8 mouse cellular contexts compared by ENCODE assay signal in the genomic region with DNA sequence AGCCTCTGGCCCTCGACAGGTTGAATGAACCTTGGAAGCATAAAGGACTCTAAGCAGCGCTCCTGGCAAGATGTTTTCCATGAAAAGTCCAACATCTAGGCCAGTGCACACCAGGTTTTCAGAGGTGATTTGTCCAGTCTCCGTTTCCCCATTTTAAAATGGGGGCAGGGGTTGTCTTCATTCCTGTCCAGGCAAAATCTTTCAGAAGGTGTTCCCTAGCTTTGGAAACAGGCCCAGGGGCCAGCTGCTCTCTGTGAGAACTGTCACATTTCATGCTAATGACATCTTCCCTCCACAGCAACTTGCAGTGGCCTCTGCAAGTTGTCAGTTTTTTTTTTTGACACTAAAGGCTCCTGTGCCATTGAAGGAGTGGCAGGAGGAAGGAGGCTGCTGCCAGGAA.
A peak's percentile ranks its signal among the peaks of the same experiment; 100 is the strongest.
DNase-seq lines count a peak whose midpoint lies in the region; ATAC-seq and TF ChIP-seq lines count a peak whose summit lies in the region.

No protein-coding gene starts in this region.

- no peak for TF ChIP-seq POLR2A in cortical plate, adult 2 months (IDR thresholded peaks at IDR 0.05; ENCODE audit: extremely low read depth, insufficient read depth, low read length)

- H3K27ac ChIP-seq in heart, embryonic 15.5 days, result peak overlapping the region; percentile 90
- H3K27ac ChIP-seq in heart, embryonic 11.5 days (ENCODE audit: low read depth, low read length), result no peak overlapping the region
- H3K27ac ChIP-seq in cortical plate, adult 2 months (ENCODE audit: insufficient read depth, low read length), result no peak overlapping the region
- H3K27ac ChIP-seq in hindbrain, postnatal 0 days, result peak overlapping the region; percentile 70; the same call in 1 of the 2 replicates

- no peak overlapping the region for H3K4me3 ChIP-seq in heart, embryonic 15.5 days
- no peak overlapping the region for H3K4me3 ChIP-seq in heart, embryonic 11.5 days (ENCODE audit: low read depth, low read length)
- peak overlapping the region; percentile 95 for H3K4me3 ChIP-seq in cortical plate, adult 2 months (ENCODE audit: insufficient read depth, low read length)
- H3K4me3 ChIP-seq in hindbrain, postnatal 0 days (ENCODE audit: low read length), result peak overlapping the region; percentile 41; the same call in 1 of the 2 replicates

- H3K4me2 ChIP-seq in heart, embryonic 15.5 days, result peak overlapping the region; percentile 29; the same call in 1 of the 2 replicates
- H3K4me2 ChIP-seq in heart, embryonic 11.5 days, result no peak overlapping the region
- H3K4me2 ChIP-seq in hindbrain, postnatal 0 days (ENCODE audit: low read depth, low read length), result peak overlapping the region; percentile 60

- ATAC-seq in heart, embryonic 15.5 days (replicated peaks; ENCODE audit: insufficient number of reproducible peaks, insufficient read depth, low FRiP score, low read depth), result no peak
- ATAC-seq in heart, embryonic 11.5 days (replicated peaks; ENCODE audit: insufficient number of reproducible peaks, low FRiP score, low TSS enrichment), result no peak
- ATAC-seq in hindbrain, postnatal 0 days, result no peak

- H3K9me3 ChIP-seq in heart, embryonic 15.5 days (replicated peaks), result no peaks in the 10 kb centered on the region
- H3K9me3 ChIP-seq in heart, embryonic 11.5 days (replicated peaks; ENCODE audit: control insufficient read depth, low read length), result no peaks in the 10 kb centered on the region
- no peaks in the 10 kb centered on the region for H3K9me3 ChIP-seq in hindbrain, postnatal 0 days (ENCODE audit: low read length)

- peak overlapping the region; percentile 15; the same call in 1 of the 2 replicates for H3K9ac ChIP-seq in heart, embryonic 15.5 days
- H3K9ac ChIP-seq in heart, embryonic 11.5 days (ENCODE audit: low read depth, low read length), result no peak overlapping the region
- H3K9ac ChIP-seq in hindbrain, postnatal 0 days (replicated peaks; ENCODE audit: low read length), result peak overlapping the region; percentile 54

- peak; percentile 62 for DNase-seq in brain, adult 2 months (ENCODE audit: low read depth, low spot score)
- peak; percentile 54 for DNase-seq in hindbrain, postnatal 0 days (ENCODE audit: low spot score)
- no peak for DNase-seq in urinary bladder, adult 18-20 months (ENCODE audit: low spot score in 2 of 2)
- DNase-seq in thymus, postnatal 25 days, result no peak
- DNase-seq in adrenal gland, postnatal 14 days, result no peak

- no peaks in the 10 kb centered on the region for H3K27me3 ChIP-seq in heart, embryonic 15.5 days
- peaks cover 6% of the 10 kb centered on the region for H3K27me3 ChIP-seq in heart, embryonic 11.5 days (ENCODE audit: control insufficient read depth, insufficient read depth, low read length)
- no peaks in the 10 kb centered on the region for H3K27me3 ChIP-seq in hindbrain, postnatal 0 days (ENCODE audit: insufficient read depth, low read length)

- peaks cover 60% of the 10 kb centered on the region for H3K4me1 ChIP-seq in heart, embryonic 15.5 days (replicated peaks)
- H3K4me1 ChIP-seq in heart, embryonic 11.5 days (ENCODE audit: control insufficient read depth, insufficient read depth, low read length), result peaks cover 50% of the 10 kb centered on the region
- peaks cover 25% of the 10 kb centered on the region for H3K4me1 ChIP-seq in cortical plate, adult 2 months (ENCODE audit: control insufficient read depth, insufficient read depth, low read length)
- peaks cover 61% of the 10 kb centered on the region for H3K4me1 ChIP-seq in hindbrain, postnatal 0 days (ENCODE audit: insufficient read depth, low read length)

- WGBS in heart, embryonic 15.5 days, result 51% methylated on average over 3 of the region's 3 CpGs
- WGBS in heart, embryonic 11.5 days (ENCODE audit: insufficient replicate concordance), result 68% methylated on average over 3 of the region's 3 CpGs
- WGBS in hindbrain, postnatal 0 days, result 43% methylated on average over 3 of the region's 3 CpGs

- no peak for TF ChIP-seq CTCF in cortical plate, adult 2 months (IDR thresholded peaks at IDR 0.05; ENCODE audit: extremely low read depth, insufficient read depth, low read length)
- TF ChIP-seq CTCF in hindbrain, postnatal 0 days (IDR thresholded peaks at IDR 0.05; ENCODE audit: low read depth), result no peak

- H3K36me3 ChIP-seq in heart, embryonic 15.5 days, result no peaks in the 10 kb centered on the region
- H3K36me3 ChIP-seq in heart, embryonic 11.5 days (ENCODE audit: control insufficient read depth, insufficient read depth, low read length), result no peaks in the 10 kb centered on the region
- H3K36me3 ChIP-seq in hindbrain, postnatal 0 days (ENCODE audit: insufficient read depth, low read length), result no peaks in the 10 kb centered on the region

Comparison
In these comparisons a context has a peak if more than half of its experiments do, and no peak if none do; other contexts are left out.
1. H3K27ac ChIP-seq: peak in heart, embryonic 15.5 days (single experiment) and hindbrain, postnatal 0 days (single experiment); none in heart, embryonic 11.5 days (single experiment) and cortical plate, adult 2 months (single experiment).
2. H3K4me3 ChIP-seq: peak in cortical plate, adult 2 months (single experiment) and hindbrain, postnatal 0 days (single experiment); none in heart, embryonic 15.5 days (single experiment) and heart, embryonic 11.5 days (single experiment).
3. DNase-seq: peak in brain, adult 2 months (single experiment) and hindbrain, postnatal 0 days (single experiment); none in urinary bladder, adult 18-20 months (0 of 2), thymus, postnatal 25 days (single experiment) and adrenal gland, postnatal 14 days (single experiment).